In the genomic region with DNA sequence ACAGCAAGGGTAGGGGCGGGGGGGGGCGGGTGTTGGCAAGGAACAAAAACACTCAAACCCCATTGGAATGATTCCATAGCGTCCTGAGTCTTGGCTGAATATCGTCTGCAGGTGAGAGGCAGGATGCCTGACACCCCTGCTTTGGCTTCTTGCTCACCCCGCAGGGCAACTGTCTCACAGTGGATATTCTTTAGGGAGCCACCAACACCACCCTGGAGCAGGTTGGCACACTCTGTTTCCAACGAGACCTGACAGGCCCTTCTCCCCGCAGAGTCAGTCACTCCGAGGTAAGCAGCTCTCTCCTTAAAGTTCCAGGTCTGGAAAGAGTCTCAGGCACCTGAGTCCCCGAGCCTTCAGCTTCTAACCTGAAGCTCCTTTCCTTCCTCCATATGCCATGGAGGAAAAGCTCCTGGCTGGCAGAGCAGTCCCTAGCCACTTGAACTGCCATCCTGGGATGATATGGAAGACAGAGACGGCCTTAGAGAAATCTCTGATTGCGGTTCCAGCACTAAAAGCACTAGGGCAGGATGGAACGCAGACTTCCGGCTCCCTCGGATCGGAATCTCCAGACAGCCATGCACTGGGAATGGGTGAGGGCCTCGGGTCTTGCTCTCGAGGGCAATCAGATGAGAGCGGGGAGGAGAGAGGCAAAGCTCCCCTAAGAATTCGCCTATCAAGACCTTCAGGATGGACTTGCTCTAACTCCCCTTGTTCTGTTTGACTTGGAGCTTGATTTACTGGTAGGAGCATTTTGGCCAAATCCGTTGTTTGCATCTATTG, we compare ENCODE assay signal across 16 mouse cellular contexts. TPM values are rescaled to one million over a fixed set of nuclear protein-coding genes. Genes with fewer than 3 reads are reported as not detected.
DNase-seq lines count a peak whose midpoint lies in the region; ATAC-seq and TF ChIP-seq lines count a peak whose summit lies in the region.
"Had no signal": no experiment of that assay in that cellular context is flagged by ENCODE, and none has a peak within 500 bp of the region (broad histone marks: within the 10 kb centered on the region; RNA-seq: fewer than 3 reads in every experiment).

No protein-coding gene starts in this region.

- H3K9me3 ChIP-seq in forebrain, embryonic 13.5 days (replicated peaks): no peaks in the 10 kb centered on the region
- H3K9me3 ChIP-seq in forebrain, embryonic 15.5 days: no peaks in the 10 kb centered on the region
- H3K9me3 ChIP-seq in kidney, embryonic 16.5 days (ENCODE audit: low read length): no peaks in the 10 kb centered on the region
- H3K9me3 ChIP-seq in stomach, embryonic 16.5 days (replicated peaks; ENCODE audit: control insufficient read depth, low read length): no peaks in the 10 kb centered on the region
- no peaks in the 10 kb centered on the region for H3K9me3 ChIP-seq in stomach, postnatal 0 days (ENCODE audit: control insufficient read depth, low read length)
- H3K9me3 ChIP-seq: G1E; heart, embryonic 12.5 days had no signal

- H3K27ac ChIP-seq in forebrain, embryonic 13.5 days: no peak overlapping the region
- no peak overlapping the region for H3K27ac ChIP-seq in forebrain, embryonic 15.5 days (replicated peaks)
- H3K27ac ChIP-seq in kidney, embryonic 16.5 days (ENCODE audit: low read length): no peak overlapping the region; the same call in 1 of the 2 replicates
- no peak overlapping the region for H3K27ac ChIP-seq in kidney, adult 2 months (ENCODE audit: insufficient read depth, low read depth, low read length)
- H3K27ac ChIP-seq in stomach, embryonic 16.5 days (ENCODE audit: low read length): no peak overlapping the region
- no peak overlapping the region for H3K27ac ChIP-seq in stomach, postnatal 0 days (replicated peaks)

- DNase-seq in kidney, adult 2 months: no peak
- DNase-seq in stomach, postnatal 0 days (ENCODE audit: low spot score): no peak
- DNase-seq in left cerebral cortex, postnatal 36 days (ENCODE audit: low spot score in 2 of 2): no peak
- DNase-seq: adrenal gland, adult 8-10 months; cerebellum, adult 18-20 months; gastrocnemius, postnatal 14 days; heart, postnatal 4 days; kidney, adult 11 months; lung, adult 2 months had no signal

- TF ChIP-seq POLR2A in kidney, adult 2 months (IDR thresholded peaks at IDR 0.05; ENCODE audit: low read depth, low read length): no peak

- no peaks in the 10 kb centered on the region for H3K27me3 ChIP-seq in forebrain, embryonic 13.5 days
- no peaks in the 10 kb centered on the region for H3K27me3 ChIP-seq in forebrain, embryonic 15.5 days
- H3K27me3 ChIP-seq in kidney, embryonic 16.5 days (ENCODE audit: insufficient read depth, low read length): no peaks in the 10 kb centered on the region
- no peaks in the 10 kb centered on the region for H3K27me3 ChIP-seq in kidney, adult 2 months (replicated peaks; ENCODE audit: control insufficient read depth, insufficient read depth, low read length)
- no peaks in the 10 kb centered on the region for H3K27me3 ChIP-seq in stomach, embryonic 16.5 days (ENCODE audit: control insufficient read depth, insufficient read depth, low read length)
- no peaks in the 10 kb centered on the region for H3K27me3 ChIP-seq in stomach, postnatal 0 days (ENCODE audit: control insufficient read depth, insufficient read depth, low read length)
- H3K27me3 ChIP-seq: heart, embryonic 12.5 days had no signal

- 65% methylated on average over 18 of the region's 20 CpGs for WGBS in forebrain, embryonic 13.5 days
- WGBS in forebrain, embryonic 15.5 days: 65% methylated on average over 20 of the region's 20 CpGs
- 49% methylated on average over 18 of the region's 20 CpGs for WGBS in kidney, embryonic 16.5 days
- WGBS in kidney, adult 2 months: 71% methylated on average over 20 of the region's 20 CpGs
- 61% methylated on average over 20 of the region's 20 CpGs for WGBS in stomach, embryonic 16.5 days
- WGBS in stomach, postnatal 0 days: 54% methylated on average over 18 of the region's 20 CpGs

- TF ChIP-seq EP300 in stomach, postnatal 0 days (optimal IDR thresholded peaks at IDR 0.05): no peak

- intact Hi-C loops in left cerebral cortex, postnatal 36 days (cut with DNase I): no loop called here

- H3K4me2 ChIP-seq in forebrain, embryonic 13.5 days: no peak overlapping the region
- H3K4me2 ChIP-seq in forebrain, embryonic 15.5 days (replicated peaks): no peak overlapping the region
- H3K4me2 ChIP-seq in kidney, embryonic 16.5 days (replicated peaks; ENCODE audit: low read depth, low read length): peak overlapping the region; percentile 27; the same call in 1 of the 2 replicates
- H3K4me2 ChIP-seq in stomach, embryonic 16.5 days (ENCODE audit: low read depth, low read length): no peak overlapping the region
- no peak overlapping the region for H3K4me2 ChIP-seq in stomach, postnatal 0 days (replicated peaks; ENCODE audit: low read depth)
- H3K4me2 ChIP-seq: heart, embryonic 12.5 days had no signal

- H3K4me3 ChIP-seq in forebrain, embryonic 13.5 days: no peak overlapping the region; the same call in 1 of the 2 replicates
- H3K4me3 ChIP-seq in forebrain, embryonic 15.5 days: no peak overlapping the region
- H3K4me3 ChIP-seq in kidney, embryonic 16.5 days (ENCODE audit: low read length): no peak overlapping the region
- H3K4me3 ChIP-seq in kidney, adult 2 months (ENCODE audit: insufficient read depth, low read depth, low read length): no peak overlapping the region
- no peak overlapping the region for H3K4me3 ChIP-seq in stomach, embryonic 16.5 days (replicated peaks; ENCODE audit: low read length)
- H3K4me3 ChIP-seq in stomach, postnatal 0 days (ENCODE audit: low read depth, low read length): no peak overlapping the region
- H3K4me3 ChIP-seq: heart, embryonic 12.5 days had no signal

- 0 out of 2 replicates have a peak overlapping the region, but pooled peaks have one; percentile 34 for H3K9ac ChIP-seq in forebrain, embryonic 13.5 days
- H3K9ac ChIP-seq in forebrain, embryonic 15.5 days (replicated peaks): no peak overlapping the region
- no peak overlapping the region for H3K9ac ChIP-seq in kidney, embryonic 16.5 days (replicated peaks; ENCODE audit: low read length)
- H3K9ac ChIP-seq in stomach, embryonic 16.5 days (ENCODE audit: low read length): peak overlapping the region; percentile 39; the same call in 1 of the 2 replicates
- H3K9ac ChIP-seq in stomach, postnatal 0 days (ENCODE audit: low read length): no peak overlapping the region
- H3K9ac ChIP-seq: heart, embryonic 12.5 days had no signal

- no peaks in the 10 kb centered on the region for H3K36me3 ChIP-seq in forebrain, embryonic 13.5 days (ENCODE audit: poor library complexity, severe bottlenecking)
- no peaks in the 10 kb centered on the region for H3K36me3 ChIP-seq in forebrain, embryonic 15.5 days
- H3K36me3 ChIP-seq in kidney, embryonic 16.5 days (ENCODE audit: insufficient read depth, low read length): no peaks in the 10 kb centered on the region
- no peaks in the 10 kb centered on the region for H3K36me3 ChIP-seq in kidney, adult 2 months (ENCODE audit: control insufficient read depth, insufficient read depth, low read length)
- H3K36me3 ChIP-seq in stomach, embryonic 16.5 days (ENCODE audit: control insufficient read depth, insufficient read depth, low read length): no peaks in the 10 kb centered on the region
- H3K36me3 ChIP-seq in stomach, postnatal 0 days (ENCODE audit: control insufficient read depth, insufficient read depth, low read length): no peaks in the 10 kb centered on the region
- H3K36me3 ChIP-seq: heart, embryonic 12.5 days had no signal

- H3K4me1 ChIP-seq in forebrain, embryonic 13.5 days: peaks cover 32% of the 10 kb centered on the region
- peaks cover 20% of the 10 kb centered on the region for H3K4me1 ChIP-seq in forebrain, embryonic 15.5 days
- H3K4me1 ChIP-seq in kidney, embryonic 16.5 days (ENCODE audit: insufficient read depth, low read length): peaks cover 32% of the 10 kb centered on the region
- H3K4me1 ChIP-seq in kidney, adult 2 months (ENCODE audit: control insufficient read depth, insufficient read depth, low read length): peaks cover 9% of the 10 kb centered on the region
- H3K4me1 ChIP-seq in stomach, embryonic 16.5 days (ENCODE audit: control insufficient read depth, insufficient read depth, low read length): peaks cover 19% of the 10 kb centered on the region
- H3K4me1 ChIP-seq in stomach, postnatal 0 days (replicated peaks; ENCODE audit: control insufficient read depth, insufficient read depth): peaks cover 11% of the 10 kb centered on the region; the same call in 1 of the 2 replicates

- TF ChIP-seq CTCF in kidney, adult 2 months (conservative IDR thresholded peaks at IDR 0.05; ENCODE audit: insufficient read depth, insufficient read length, low read depth, low read length): no peak
- TF ChIP-seq CTCF in stomach, postnatal 0 days (IDR thresholded peaks at IDR 0.05; ENCODE audit: low read depth): no peak

- no peak for ATAC-seq in forebrain, embryonic 13.5 days
- ATAC-seq in forebrain, embryonic 15.5 days (replicated peaks): no peak
- no peak for ATAC-seq in kidney, embryonic 16.5 days (ENCODE audit: low FRiP score, low TSS enrichment)
- no peak for ATAC-seq in stomach, embryonic 16.5 days (ENCODE audit: insufficient read depth, low FRiP score)
- ATAC-seq in stomach, postnatal 0 days (ENCODE audit: low FRiP score, low TSS enrichment): no peak
- no peak for ATAC-seq in CD4-positive, CD25-positive, alpha-beta regulatory T cell, adult 4 months

RNA-seq across cellular contexts. Expression of a gene that starts 2.0 kb away (rescaled TPM):
- 14.6 TPM in 2 replicates for polyA plus RNA-seq in forebrain, embryonic 13.5 days (2015; fragmentation: Nextera tagmentation; extraction: Ambion mirVana)
- 16.0 and 20.4 TPM in 2 replicates for polyA plus RNA-seq in forebrain, embryonic 15.5 days (2015; fragmentation: Nextera tagmentation; extraction: Ambion mirVana)
- 10.9 and 11.3 TPM in 2 replicates for polyA plus RNA-seq in kidney, embryonic 16.5 days (2015; fragmentation: Nextera tagmentation; extraction: Ambion mirVana)
- polyA plus RNA-seq in kidney, adult 2 months (2012; rRNA removed): 35.8 and 40.8 TPM in 2 replicates
- 10.6 TPM in 2 replicates for polyA plus RNA-seq in stomach, embryonic 16.5 days (2015; fragmentation: Nextera tagmentation; extraction: Ambion mirVana)
- polyA plus RNA-seq in stomach, postnatal 0 days (2015; fragmentation: Nextera tagmentation; extraction: Ambion mirVana): 17.1 and 21.0 TPM in 2 replicates
- 1 to 10 TPM; 4.8 to 8.9 TPM for polyA plus RNA-seq in CD4-positive, CD25-positive, alpha-beta regulatory T cell, adult 4 months (2017; shearing (Covaris generic))
- total RNA-seq in left cerebral cortex, postnatal 36 days (2021): 100 to 1,000 TPM; 197 to 205 TPM

RNA-seq across cellular contexts. Expression of a gene that starts 32.9 kb away (rescaled TPM):
- 32.0 and 42.1 TPM in 2 replicates for polyA plus RNA-seq in forebrain, embryonic 13.5 days (2015; fragmentation: Nextera tagmentation; extraction: Ambion mirVana)
- polyA plus RNA-seq in forebrain, embryonic 15.5 days (2015; fragmentation: Nextera tagmentation; extraction: Ambion mirVana): 28.3 and 33.1 TPM in 2 replicates
- 46.5 and 48.5 TPM in 2 replicates for polyA plus RNA-seq in kidney, embryonic 16.5 days (2015; fragmentation: Nextera tagmentation; extraction: Ambion mirVana)
- 7.9 and 12.0 TPM in 2 replicates for polyA plus RNA-seq in kidney, adult 2 months (2012; rRNA removed)
- 68.3 and 69.7 TPM in 2 replicates for polyA plus RNA-seq in stomach, embryonic 16.5 days (2015; fragmentation: Nextera tagmentation; extraction: Ambion mirVana)
- 45.6 and 50.0 TPM in 2 replicates for polyA plus RNA-seq in stomach, postnatal 0 days (2015; fragmentation: Nextera tagmentation; extraction: Ambion mirVana)
- polyA plus RNA-seq in CD4-positive, CD25-positive, alpha-beta regulatory T cell, adult 4 months (2017; shearing (Covaris generic)): 10 to 100 TPM; 18.1 to 19.5 TPM
- total RNA-seq in left cerebral cortex, postnatal 36 days (2021): 10 to 100 TPM; 78.8 to 81.9 TPM

Comparison
In these comparisons a context has a peak if more than half of its experiments do, and no peak if none do; other contexts are left out.
1. H3K9ac ChIP-seq: peak in forebrain, embryonic 13.5 days (single experiment) and stomach, embryonic 16.5 days (single experiment); none in forebrain, embryonic 15.5 days (single experiment), kidney, embryonic 16.5 days (single experiment) and stomach, postnatal 0 days (single experiment).